Mouse (Mus musculus) left cerebral cortex, postnatal 36 days (tissue): ENCODE measurements around the gene Samd1. TPM values are rescaled to one million over a fixed set of nuclear protein-coding genes. Genes with fewer than 3 reads are reported as not detected.

Experiments
- DNase-seq, 2 experiments: peaks; one replicate each; pipeline ENCODE4 v3.0.0; 2021 to 2022; ENCODE audit warnings: low spot score in 2 of 2, mixed read lengths in 1 of 2
- intact Hi-C: fragments of 180-260 bp; cut with DNase I; formaldehyde crosslinking; loops from one replicate; pipeline ENCODE4 v1.15.1; 2025
- microRNA-seq: library from miRNA; unstranded; fragments of <30 nt; microRNA quantifications from one replicate; pipeline ENCODE4 v1.2.0, GENCODE M21; 2022
- total RNA-seq, 2 experiments: library from RNA; stranded (reverse); gene quantifications; 2 replicates each; pipeline ENCODE4 v1.2.3; 2021

The Samd1 gene
- total RNA-seq, 2 experiments from 2014 or later = 41.5 to 46.6 TPM

- intact Hi-C loops = no loop called here
- peak in 1 of 2 experiments; percentile 18 for DNase-seq
These were observed 44.8 kb downstream of the Samd1 start, which contains the start of gene Il27ra for GRCm38 (mm10) chr8:84042066-84042947. TSS of gene Il27ra (minus strand) at chr8:84042589.

- intact Hi-C loops = no loop called here
- no peak for DNase-seq
These were observed 45.5 kb downstream of the Samd1 start for GRCm38 (mm10) chr8:84042948-84043342.

- no peak for DNase-seq
- intact Hi-C loops = no loop called here
These were observed 46.6 kb downstream of the Samd1 start for GRCm38 (mm10) chr8:84044103-84044502.

- intact Hi-C loops = no loop called here
- DNase-seq = no peak
These were observed 47.4 kb downstream of the Samd1 start, which contains the start of gene Rln3 for GRCm38 (mm10) chr8:84044900-84045299. TSS of gene Rln3 (minus strand) at chr8:84045000.

GRCm38 (mm10) chr8:84046505-84046904 lies 49.0 kb downstream of the Samd1 start:
- intact Hi-C loops = no loop called here

GRCm38 (mm10) chr8:84048171-84048570 lies 50.7 kb downstream of the Samd1 start:
- DNase-seq = no peak
- intact Hi-C loops = no loop called here

More at GRCm38 (mm10) chr8:84046505-84046904, 49.0 kb downstream of the Samd1 start:
- no peak for DNase-seq

Small RNA genes within 50 kb of the gene (microRNA-seq; reads per million reads assigned to microRNA genes)
- 3.3 reads per million, percentile 7 among the genes with 10 or more reads in this experiment for gene Mir1199
- gene Mir8111 = 3.8 reads per million, percentile 10 among the genes with 10 or more reads in this experiment

Other genes with a start within 250 kb of the Samd1 start
- gene Adgrl1, start 97.6 kb upstream of the Samd1 start, total RNA-seq = 100 to 1,000 TPM; 422 to 433 TPM
- gene Gm10644, start 42.5 kb upstream of the Samd1 start, total RNA-seq = under 1 TPM; 0.25 to 0.54 TPM
- under 1 TPM; 0.39 to 0.48 TPM for gene Asf1b, start 42.2 kb upstream of the Samd1 start, total RNA-seq
- gene Prkaca, start 24.7 kb upstream of the Samd1 start, total RNA-seq = 100 to 1,000 TPM; 243 to 267 TPM
- under 1 TPM in 1 of 2 experiments, not detected in 1; 0.59 TPM for gene 1700067K01Rik, start 3.8 kb downstream of the Samd1 start, total RNA-seq
- 1 to 10 TPM; 1.3 to 3.1 TPM for gene 2210011C24Rik, start 14.5 kb downstream of the Samd1 start, total RNA-seq
- 1 to 10 TPM; 1.7 to 2.7 TPM for gene Palm3, start 23.8 kb downstream of the Samd1 start, total RNA-seq
- gene Il27ra, start 44.9 kb downstream of the Samd1 start, total RNA-seq = under 1 TPM; 0.49 to 0.52 TPM
- gene Rln3, start 47.3 kb downstream of the Samd1 start, total RNA-seq = not detected
- 1 to 10 TPM; 4.1 to 4.4 TPM for gene Gm10643, start 67.5 kb downstream of the Samd1 start, total RNA-seq
- gene Rfx1, start 69.2 kb downstream of the Samd1 start, total RNA-seq = 10 to 100 TPM; 17.9 to 32.4 TPM
- gene Dcaf15, start 107.1 kb downstream of the Samd1 start, total RNA-seq = 10 to 100 TPM; 15.7 to 19.8 TPM
- gene Podnl1, start 128.3 kb downstream of the Samd1 start, total RNA-seq = not detected
- 10 to 100 TPM; 51.1 to 53.6 TPM for gene Cc2d1a, start 150.3 kb downstream of the Samd1 start, total RNA-seq
- gene 4930432K21Rik, start 150.4 kb downstream of the Samd1 start, total RNA-seq = 1 to 10 TPM; 1.7 to 2.1 TPM
- 1 to 10 TPM; 3.7 to 3.9 TPM for gene Nanos3, start 187.5 kb downstream of the Samd1 start, total RNA-seq
- 10 to 100 TPM; 12.5 to 16.9 TPM for gene Zswim4, start 239.4 kb downstream of the Samd1 start, total RNA-seq